Mouse (Mus musculus): ENCODE results near the gene Tomm6.
"Not testable (repeated sequence)": the region's sequence is repeated elsewhere in the genome, so short reads cannot be mapped to it uniquely, and the experiment has no call there.

Tomm6 gene

GRCm38 (mm10) chr17:47694503-47695336 is 6.5 kb upstream of the Tomm6 start, which contains the start of gene Prickle4:
Prickle4 (minus strand) TSS chr17:47694736.
- DNase-seq (ENCODE audit: low read depth): peak; percentile 98

GRCm38 (mm10) chr17:47694442-47694502 is 6.1 kb upstream of the Tomm6 start, which contains the start of gene Gm21981:
Gm21981 (minus strand) TSS chr17:47694455.
- DNase-seq (ENCODE audit: low read depth): no peak

- no peak for DNase-seq (ENCODE audit: low read depth)
These were observed 5.7 kb upstream of the Tomm6 start for GRCm38 (mm10) chr17:47693671-47694441.

- DNase-seq (ENCODE audit: low read depth): no peak
These were observed 3.5 kb upstream of the Tomm6 start for GRCm38 (mm10) chr17:47691650-47692049.

- no peak for DNase-seq (ENCODE audit: low read depth)
These were observed 1.7 kb upstream of the Tomm6 start for GRCm38 (mm10) chr17:47689894-47690293.

GRCm38 (mm10) chr17:47688608-47689575 is 706 bp upstream of the Tomm6 start, which contains the start of gene Frs3:
Frs3 (plus strand) TSS chr17:47689030.
- peak; percentile 84 for DNase-seq (ENCODE audit: low read depth)

GRCm38 (mm10) chr17:47687409-47688343 is 510 bp downstream of the Tomm6 start:
- peak; percentile 99 for DNase-seq (ENCODE audit: low read depth)

GRCm38 (mm10) chr17:47682836-47683235 is 5.3 kb downstream of the Tomm6 start:
- DNase-seq (ENCODE audit: low read depth): no peak

GRCm38 (mm10) chr17:47678702-47679101 is 9.5 kb downstream of the Tomm6 start:
- no peak for DNase-seq (ENCODE audit: low read depth)

- DNase-seq (ENCODE audit: low read depth): no peak
These were observed 9.9 kb downstream of the Tomm6 start for GRCm38 (mm10) chr17:47678238-47678637.

- DNase-seq (ENCODE audit: low read depth): peak; percentile 87
These were observed 11.6 kb downstream of the Tomm6 start for GRCm38 (mm10) chr17:47676581-47676980.

- DNase-seq (ENCODE audit: low read depth): no peak
These were observed 15.7 kb downstream of the Tomm6 start for GRCm38 (mm10) chr17:47672311-47673111.

- DNase-seq (ENCODE audit: low read depth): no peak
These were observed 16.2 kb downstream of the Tomm6 start for GRCm38 (mm10) chr17:47671988-47672310.

- DNase-seq (ENCODE audit: low read depth): no peak
These were observed 19.0 kb downstream of the Tomm6 start for GRCm38 (mm10) chr17:47669166-47669565.

- DNase-seq (ENCODE audit: low read depth): no peak
These were observed 23.7 kb downstream of the Tomm6 start for GRCm38 (mm10) chr17:47664474-47664873.

- DNase-seq (ENCODE audit: low read depth): no peak
These were observed 25.0 kb downstream of the Tomm6 start for GRCm38 (mm10) chr17:47663009-47663713.

GRCm38 (mm10) chr17:47658741-47659243 is 29.4 kb downstream of the Tomm6 start:
- DNase-seq (ENCODE audit: low read depth): no peak

- no peak for DNase-seq (ENCODE audit: low read depth)
These were observed 30.3 kb downstream of the Tomm6 start for GRCm38 (mm10) chr17:47657901-47658300.

- no peak for DNase-seq (ENCODE audit: low read depth)
These were observed 32.5 kb downstream of the Tomm6 start for GRCm38 (mm10) chr17:47655697-47656096.

GRCm38 (mm10) chr17:47654346-47654745 is 33.8 kb downstream of the Tomm6 start:
- DNase-seq (ENCODE audit: low read depth): not testable (repeated sequence)
